Mouse (Mus musculus) A20 (cell line): ENCODE measurements around the gene Cd79a.

ENCODE experiments used
- DNase-seq: peaks from one replicate; pipeline ENCODE4 v3.0.0-alpha.2; 2011; ENCODE audit warnings: low read depth, low spot score

Gene Cd79a

GRCm38 (mm10) chr7:24897224-24897623, at the start of gene Cd79a:
Gene Cd79a (plus strand): TSS chr7:24897381.
- DNase-seq: peak; percentile 90

- DNase-seq: peak; percentile 85
Measured at GRCm38 (mm10) chr7:24850162-24850561, 47.0 kb upstream of the Cd79a start.

GRCm38 (mm10) chr7:24850899-24851303, 46.3 kb upstream of the Cd79a start:
- DNase-seq: peak; percentile 89

- peak; percentile 78 for DNase-seq
Measured at GRCm38 (mm10) chr7:24851596-24852325, 45.4 kb upstream of the Cd79a start.

- DNase-seq: peak; percentile 91
Measured at GRCm38 (mm10) chr7:24852557-24853232, 44.5 kb upstream of the Cd79a start.

- no peak for DNase-seq
Measured at GRCm38 (mm10) chr7:24853233-24853563, 44.0 kb upstream of the Cd79a start.

- peak; percentile 16 for DNase-seq
Measured at GRCm38 (mm10) chr7:24853695-24854094, 43.5 kb upstream of the Cd79a start.

- DNase-seq: no peak
Measured at GRCm38 (mm10) chr7:24856460-24857120, 40.6 kb upstream of the Cd79a start.

- no peak for DNase-seq
Measured at GRCm38 (mm10) chr7:24859234-24859633, 37.9 kb upstream of the Cd79a start.

- no peak for DNase-seq
Measured at GRCm38 (mm10) chr7:24861913-24862312, 35.3 kb upstream of the Cd79a start, which contains the start of gene Gm9844. Gene Gm9844 (plus strand): TSS chr7:24862213.

GRCm38 (mm10) chr7:24862853-24863252, 34.3 kb upstream of the Cd79a start:
- DNase-seq: no peak

- DNase-seq: no peak
Measured at GRCm38 (mm10) chr7:24864156-24864555, 33.0 kb upstream of the Cd79a start.

GRCm38 (mm10) chr7:24869080-24869479, 28.1 kb upstream of the Cd79a start:
- DNase-seq: no peak

GRCm38 (mm10) chr7:24869532-24870165, 27.5 kb upstream of the Cd79a start, which contains the start of the genes Lypd4 and Dmrtc2:
Gene Lypd4 (minus strand): TSS chr7:24869941.
Gene Dmrtc2 (plus strand): TSS chr7:24870057.
- no peak for DNase-seq

GRCm38 (mm10) chr7:24877588-24877987, 19.6 kb upstream of the Cd79a start:
- no peak for DNase-seq

GRCm38 (mm10) chr7:24879620-24880019, 17.6 kb upstream of the Cd79a start:
- no peak for DNase-seq

GRCm38 (mm10) chr7:24882416-24883199, 14.6 kb upstream of the Cd79a start:
- no peak for DNase-seq

GRCm38 (mm10) chr7:24883896-24884692, 13.1 kb upstream of the Cd79a start, which contains the start of gene Rps19:
Gene Rps19 (plus strand): TSS chr7:24884371.
- DNase-seq: peak; percentile 99

GRCm38 (mm10) chr7:24884693-24885291, 12.4 kb upstream of the Cd79a start:
- no peak for DNase-seq
